Mouse (Mus musculus): ENCODE data around the gene Asap2.

DNA sequence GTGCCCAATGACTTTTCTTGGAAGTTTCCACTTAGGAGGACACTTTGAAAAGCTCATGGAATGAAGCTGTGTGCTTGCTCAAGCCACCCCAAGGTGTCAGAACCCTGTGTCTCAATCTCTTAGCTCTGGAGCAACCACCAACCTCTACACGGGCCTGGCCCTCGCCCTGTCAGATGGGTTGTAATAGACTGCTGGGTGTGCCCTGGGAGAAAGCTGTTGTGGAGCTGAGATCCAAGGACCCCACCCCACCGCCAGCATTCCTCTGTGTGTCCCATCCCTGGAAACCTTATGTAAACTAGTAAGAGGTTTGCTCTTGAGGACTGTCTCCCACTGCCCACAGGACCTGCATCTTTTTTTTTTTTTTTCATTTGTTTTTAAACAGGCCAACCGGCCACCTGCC is 233.7 kb downstream of the Asap2 start:
- TF ChIP-seq TAL1 (IDR thresholded peaks at IDR 0.05; ENCODE audit: low read length) (no peak), GATA1 (IDR thresholded peaks at IDR 0.05; ENCODE audit: low read length) (no peak)

All from erythroblast, embryonic 14.5 days (primary cell).